Mouse (Mus musculus) midbrain, embryonic 11.5 days (tissue): ENCODE data around the gene Fam20b. TPM values are rescaled to one million over a fixed set of nuclear protein-coding genes. Genes with fewer than 3 reads are reported as not detected.
A peak's percentile ranks its signal among the peaks of the same experiment; 100 is the strongest.

Experiments
- ATAC-seq: fragments of 200-750 bp; cut with Nextera tagmentation; 2 replicates; pipeline ENCODE4 v1.8.0; 2017; ENCODE audit warnings: moderate TSS enrichment, moderate library complexity; ENCODE audit not compliant: low FRiP score
- DNase-seq: peaks from one replicate; pipeline ENCODE4 v3.0.0; 2015; ENCODE audit warnings: low spot score; ENCODE audit errors: missing footprints
- H3K27ac ChIP-seq: fragments of 300-500 bp; sonication (generic); 2 replicates; pipeline ENCODE4 v1.5.1; 2014; ENCODE audit warnings: low read depth, low read length
- H3K27me3 ChIP-seq: fragments of 300-500 bp; sonication (generic); 2 replicates; pipeline ENCODE4 v1.6.1; 2014; ENCODE audit warnings: mild to moderate bottlenecking, low read length, moderate library complexity, mixed read lengths; ENCODE audit not compliant: control insufficient read depth, insufficient read depth
- H3K36me3 ChIP-seq: fragments of 300-500 bp; sonication (generic); 2 replicates; pipeline ENCODE4 v1.6.1; 2014; ENCODE audit warnings: mild to moderate bottlenecking, low read length, moderate library complexity, mixed read lengths; ENCODE audit not compliant: control insufficient read depth, insufficient read depth
- H3K4me1 ChIP-seq: fragments of 300-500 bp; sonication (generic); 2 replicates; pipeline ENCODE4 v1.6.1; 2014; ENCODE audit warnings: low read length; ENCODE audit not compliant: control insufficient read depth, insufficient read depth
- H3K4me2 ChIP-seq: fragments of 300-500 bp; sonication (generic); 2 replicates; pipeline ENCODE4 v1.6.1; 2014; ENCODE audit warnings: mild to moderate bottlenecking, moderate library complexity
- H3K4me3 ChIP-seq: fragments of 300-500 bp; sonication (generic); 2 replicates; pipeline ENCODE4 v1.5.1; 2014; ENCODE audit warnings: low read depth, low read length
- H3K9ac ChIP-seq: fragments of 300-500 bp; sonication (generic); 2 replicates; pipeline ENCODE4 v1.6.1; 2014; ENCODE audit warnings: low read length
- H3K9me3 ChIP-seq: fragments of 300-500 bp; sonication (generic); 2 replicates; pipeline ENCODE4 v1.6.1; 2016; ENCODE audit warnings: low read length; ENCODE audit not compliant: control insufficient read depth
- WGBS: fragments of 180-500 bp; shearing (Covaris S2); extraction: QIAGEN DNeasy Blood & Tissue Kit; methylation state at CpG from one replicate; pipeline ENCODE4 v1.1.7; 2014; 5-methylcytosine and 5-hydroxymethylcytosine counted together
- polyA plus RNA-seq: library from polyadenylated mRNA; unstranded; fragments of >200 nt; fragmentation: Nextera tagmentation; extraction: Ambion mirVana; gene quantifications from 2 replicates; pipeline ENCODE4 v1.2.1, GENCODE M21; 2014

Fam20b gene
- polyA plus RNA-seq: 21.5 and 22.7 TPM in 2 replicates

- H3K27ac ChIP-seq: peak within 1 kb of the TSS; percentile 85
- DNase-seq (peak; percentile 99), ATAC-seq (peak; percentile 97)
- peak within 1 kb of the TSS; percentile 67 for H3K4me2 ChIP-seq
- no peaks in the 10 kb centered on the region for H3K36me3 ChIP-seq
- peaks cover 4% of the 10 kb centered on the region for H3K4me1 ChIP-seq
- peak within 1 kb of the TSS; percentile 86 for H3K4me3 ChIP-seq
- 1% methylated on average over 33 of the region's 47 CpGs for WGBS
- H3K9ac ChIP-seq: peak within 1 kb of the TSS; percentile 86
- H3K27me3 ChIP-seq: peaks cover 4% of the 10 kb centered on the region; the same call in 1 of the 2 replicates
- H3K9me3 ChIP-seq: no peaks in the 10 kb centered on the region
Measured at GRCm38 (mm10) chr1:156718950-156719805, at the start of gene Fam20b. Gene Fam20b, minus strand, starts transcription at chr1:156719086.

- H3K9me3 ChIP-seq: peaks cover 7% of the 10 kb centered on the region; the same call in 1 of the 2 replicates
- no peaks in the 10 kb centered on the region for H3K27me3 ChIP-seq
- no peak overlapping the region for H3K4me3 ChIP-seq
- DNase-seq (no peak), ATAC-seq (no peak)
- 96% methylated on average over 3 of the region's 3 CpGs for WGBS
- no peak overlapping the region for H3K4me2 ChIP-seq
- H3K4me1 ChIP-seq: peaks cover 3% of the 10 kb centered on the region; the same call in 1 of the 2 replicates
- no peaks in the 10 kb centered on the region for H3K36me3 ChIP-seq
- no peak overlapping the region for H3K27ac ChIP-seq
- no peak overlapping the region for H3K9ac ChIP-seq
Measured at GRCm38 (mm10) chr1:156765311-156765710, 46.4 kb upstream of the Fam20b start.

GRCm38 (mm10) chr1:156764584-156764983 lies 45.7 kb upstream of the Fam20b start:
- H3K36me3 ChIP-seq: no peaks in the 10 kb centered on the region
- no peak overlapping the region for H3K4me2 ChIP-seq
- H3K9me3 ChIP-seq: peaks cover 7% of the 10 kb centered on the region; the same call in 1 of the 2 replicates
- ATAC-seq (no peak), DNase-seq (no peak)
- peaks cover 3% of the 10 kb centered on the region; the same call in 1 of the 2 replicates for H3K4me1 ChIP-seq
- no peak overlapping the region for H3K4me3 ChIP-seq
- no peak overlapping the region for H3K27ac ChIP-seq
- no peaks in the 10 kb centered on the region for H3K27me3 ChIP-seq
- 69% methylated on average over 6 of the region's 6 CpGs for WGBS
- no peak overlapping the region for H3K9ac ChIP-seq

- Histone ChIP-seq H3K4me2 (no peak overlapping the region), H3K9ac (no peak overlapping the region), H3K27me3 (no peaks in the 10 kb centered on the region), H3K36me3 (no peaks in the 10 kb centered on the region), H3K27ac (no peak overlapping the region), H3K9me3 (peaks cover 7% of the 10 kb centered on the region; the same call in 1 of the 2 replicates), H3K4me3 (no peak overlapping the region), H3K4me1 (peaks cover 10% of the 10 kb centered on the region)
- ATAC-seq (no peak), DNase-seq (no peak)
- 90% methylated on average over 6 of the region's 6 CpGs for WGBS
Measured at GRCm38 (mm10) chr1:156763280-156763679, 44.4 kb upstream of the Fam20b start.

GRCm38 (mm10) chr1:156761430-156761801 lies 42.5 kb upstream of the Fam20b start:
- whole genome bisulfite sequencing: 77% methylated on average over 10 of the region's 10 CpGs
- Histone ChIP-seq H3K9me3 (no peaks in the 10 kb centered on the region; the same call in 1 of the 2 replicates), H3K4me2 (no peak overlapping the region), H3K4me3 (no peak overlapping the region), H3K27ac (no peak overlapping the region), H3K9ac (no peak overlapping the region), H3K36me3 (no peaks in the 10 kb centered on the region), H3K4me1 (peaks cover 11% of the 10 kb centered on the region), H3K27me3 (peaks cover 7% of the 10 kb centered on the region)
- ATAC-seq (no peak), DNase-seq (no peak)

- ATAC-seq: peak; percentile 52; the same call in 1 of the 2 replicates
- no peak for DNase-seq
Measured at GRCm38 (mm10) chr1:156760549-156761429, 41.9 kb upstream of the Fam20b start.

GRCm38 (mm10) chr1:156758326-156758725 lies 39.4 kb upstream of the Fam20b start:
- Histone ChIP-seq H3K4me2 (no peak overlapping the region), H3K4me3 (no peak overlapping the region), H3K27ac (no peak overlapping the region), H3K9me3 (no peaks in the 10 kb centered on the region), H3K4me1 (peaks cover 22% of the 10 kb centered on the region), H3K9ac (no peak overlapping the region), H3K36me3 (no peaks in the 10 kb centered on the region), H3K27me3 (peaks cover 7% of the 10 kb centered on the region)
- WGBS: 26% methylated on average over 4 of the region's 4 CpGs
- ATAC-seq: peak; percentile 23; the same call in 1 of the 2 replicates
- DNase-seq: peak; percentile 88

More at GRCm38 (mm10) chr1:156760549-156761429, 41.9 kb upstream of the Fam20b start:
- peaks cover 11% of the 10 kb centered on the region for H3K4me1 ChIP-seq
- H3K36me3 ChIP-seq: no peaks in the 10 kb centered on the region
- H3K9ac ChIP-seq: no peak overlapping the region; the same call in 1 of the 2 replicates
- no peak overlapping the region; the same call in 1 of the 2 replicates for H3K27ac ChIP-seq
- WGBS: 59% methylated on average over 13 of the region's 13 CpGs
- no peak overlapping the region for H3K4me3 ChIP-seq
- H3K4me2 ChIP-seq: no peak overlapping the region
- no peaks in the 10 kb centered on the region; the same call in 1 of the 2 replicates for H3K9me3 ChIP-seq
- H3K27me3 ChIP-seq: peaks cover 7% of the 10 kb centered on the region

GRCm38 (mm10) chr1:156754608-156755413 lies 35.9 kb upstream of the Fam20b start:
- ATAC-seq: peak; percentile 58
- Histone ChIP-seq H3K4me2 (peak overlapping the region; percentile 9; the same call in 1 of the 2 replicates), H3K27me3 (peaks cover 7% of the 10 kb centered on the region), H3K9ac (peak overlapping the region; percentile 34; the same call in 1 of the 2 replicates), H3K9me3 (no peaks in the 10 kb centered on the region), H3K27ac (peak overlapping the region; percentile 65), H3K4me3 (no peak overlapping the region), H3K4me1 (peaks cover 28% of the 10 kb centered on the region), H3K36me3 (no peaks in the 10 kb centered on the region)
- WGBS: 48% methylated on average over 15 of the region's 15 CpGs
- DNase-seq: peak; percentile 87
